Mouse (Mus musculus) ZHBTc4 (cell line): Measurements from ENCODE around the gene Tipin.

Source experiments
- DNase-seq: peaks from one replicate; pipeline ENCODE4 v3.0.0-alpha.2; 2011; ENCODE audit warnings: low read depth, low spot score

Gene Tipin

DNA sequence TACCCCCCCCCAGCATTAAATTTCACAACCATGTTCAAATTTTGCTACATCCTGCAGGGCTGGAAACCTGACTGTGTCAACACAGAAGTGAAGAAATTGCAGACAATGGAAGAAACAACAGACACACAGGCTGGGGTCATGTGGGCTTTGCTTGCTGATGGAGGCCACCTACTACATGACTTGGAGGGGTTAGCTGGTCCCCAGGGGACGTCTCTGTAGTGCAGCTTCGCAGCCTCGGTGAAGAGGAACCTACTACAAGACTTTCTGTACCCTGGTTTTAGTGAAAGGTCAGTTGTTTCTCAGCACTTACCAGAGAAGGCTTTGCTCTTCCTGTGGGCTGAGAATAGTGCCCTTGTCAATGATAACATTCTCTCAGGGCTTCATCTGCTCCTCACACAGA, 10.1 kb upstream of the Tipin start:
- no peak for DNase-seq

DNA sequence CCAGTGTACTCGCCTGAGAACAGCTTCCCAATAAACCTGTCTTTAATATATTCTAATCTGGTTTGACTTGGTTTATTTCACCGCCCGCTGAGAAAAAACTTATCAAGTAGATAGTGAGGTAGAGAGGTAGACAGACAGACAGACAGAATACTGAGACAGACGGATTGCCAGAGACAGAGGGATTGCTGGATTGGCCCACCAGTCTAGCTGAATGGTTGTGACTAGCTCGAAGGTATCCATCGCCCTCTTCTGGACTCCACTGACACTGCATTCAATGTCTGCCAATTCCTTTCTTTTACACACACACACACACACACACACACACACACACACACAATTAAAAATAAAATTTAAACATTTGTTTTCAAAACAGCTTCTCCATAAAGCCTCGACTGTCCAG, 8.8 kb upstream of the Tipin start:
- peak; percentile 90 for DNase-seq

DNA sequence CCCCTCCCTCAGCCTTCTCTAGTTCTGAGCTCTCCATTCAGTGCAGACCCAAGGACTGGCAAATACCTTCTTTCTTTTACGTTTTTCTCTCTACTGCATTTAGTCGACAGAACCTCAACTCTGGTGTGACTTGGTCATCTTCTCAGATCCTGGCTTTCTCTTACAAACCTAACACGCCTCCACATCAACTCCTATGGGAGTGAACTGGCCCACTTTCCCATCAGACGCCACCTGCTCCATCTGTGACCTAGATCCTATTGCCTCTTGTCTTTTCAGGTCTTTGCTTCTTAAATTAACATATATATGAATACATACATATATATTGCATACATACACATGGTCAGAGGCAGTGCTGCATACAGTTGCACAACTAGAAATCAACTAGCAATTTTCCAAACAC, 7.6 kb upstream of the Tipin start:
- DNase-seq = no peak

- no peak for DNase-seq
These were observed 7.1 kb upstream of the Tipin start for GRCm38 (mm10) chr9:64274291-64274690.

DNA sequence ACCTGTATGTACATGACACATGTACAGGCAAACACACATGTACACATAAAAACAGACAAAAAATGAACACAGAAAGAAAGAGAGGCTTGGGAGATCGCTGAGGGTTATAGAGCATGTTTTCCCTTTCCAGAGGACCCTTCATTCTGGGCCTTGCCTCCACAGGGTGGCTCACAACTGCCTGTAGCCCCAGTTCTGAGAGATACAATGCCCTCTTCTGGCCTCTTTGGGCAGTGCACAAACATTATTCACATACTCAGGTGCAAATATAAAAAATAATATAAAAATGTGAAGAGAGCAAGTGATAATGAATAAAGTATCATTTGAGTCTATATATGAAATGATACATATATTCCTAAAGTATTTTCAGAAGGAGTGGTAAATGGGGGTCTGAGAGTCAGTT, 6.5 kb upstream of the Tipin start:
- DNase-seq = peak; percentile 79

- DNase-seq = peak; percentile 79
These were observed 3.7 kb upstream of the Tipin start for GRCm38 (mm10) chr9:64277706-64278105.

DNA sequence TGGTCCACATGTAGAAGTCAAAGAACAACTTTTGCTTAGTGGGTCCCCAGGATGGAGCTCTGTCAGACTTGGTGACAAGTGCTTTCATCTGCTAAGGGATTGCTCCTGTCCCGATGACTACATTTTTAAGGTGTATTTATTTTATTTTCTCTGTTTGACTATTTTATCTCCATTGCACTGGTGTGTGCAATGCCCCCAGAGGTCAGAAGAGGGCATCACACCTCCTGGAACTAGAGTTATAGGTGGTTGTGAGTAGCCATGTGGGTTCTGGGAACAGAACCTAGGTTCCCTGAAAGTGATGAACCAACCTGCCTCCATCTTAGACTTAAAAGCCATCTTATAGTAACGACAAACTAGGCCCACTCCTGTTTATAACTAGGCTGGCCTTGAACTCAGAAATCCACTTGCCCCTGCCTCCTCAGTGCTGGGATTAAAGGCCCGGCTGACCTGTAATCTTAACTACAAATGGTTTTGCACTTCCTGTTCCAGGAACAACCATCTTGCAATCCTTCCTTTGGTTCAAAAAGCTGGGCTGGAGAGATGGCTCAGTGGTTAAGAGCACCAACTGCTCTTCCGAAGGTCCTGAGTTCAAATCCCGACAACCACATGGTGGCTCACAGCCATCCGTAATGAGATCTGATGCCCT, 2.6 kb upstream of the Tipin start:
- peak; percentile 68 for DNase-seq

- no peak for DNase-seq
These were observed 399 bp downstream of the Tipin start for GRCm38 (mm10) chr9:64281781-64282178.

GRCm38 (mm10) chr9:64282404-64282987, 1.1 kb downstream of the Tipin start:
- no peak for DNase-seq

GRCm38 (mm10) chr9:64303086-64303485, 21.7 kb downstream of the Tipin start:
- peak; percentile 46 for DNase-seq

GRCm38 (mm10) chr9:64306476-64307312, 25.3 kb downstream of the Tipin start:
- peak; percentile 49 for DNase-seq

- peak; percentile 79 for DNase-seq
These were observed 29.8 kb downstream of the Tipin start for GRCm38 (mm10) chr9:64310996-64311785.

DNA sequence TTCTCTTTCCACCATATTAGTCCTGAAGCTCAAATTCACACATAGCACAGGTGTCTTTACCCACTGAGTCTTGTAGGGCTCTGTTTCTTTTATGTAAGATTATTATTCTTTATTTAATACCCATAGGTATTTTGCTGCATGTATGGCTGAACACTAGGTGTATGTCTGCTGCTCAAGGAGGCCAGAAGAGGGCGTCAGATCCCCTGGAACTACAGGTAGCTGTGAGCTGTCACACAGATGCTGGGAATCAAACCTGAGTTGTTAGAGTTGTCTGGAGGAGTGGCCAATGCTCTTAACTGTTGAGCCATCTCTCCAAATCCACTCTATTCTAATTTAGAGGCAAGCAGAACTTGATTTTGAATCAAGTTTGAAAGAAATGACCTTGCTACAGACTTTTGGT, 30.7 kb downstream of the Tipin start:
- DNase-seq = peak; percentile 40

GRCm38 (mm10) chr9:64314696-64315095, 33.3 kb downstream of the Tipin start:
- DNase-seq = no peak

DNA sequence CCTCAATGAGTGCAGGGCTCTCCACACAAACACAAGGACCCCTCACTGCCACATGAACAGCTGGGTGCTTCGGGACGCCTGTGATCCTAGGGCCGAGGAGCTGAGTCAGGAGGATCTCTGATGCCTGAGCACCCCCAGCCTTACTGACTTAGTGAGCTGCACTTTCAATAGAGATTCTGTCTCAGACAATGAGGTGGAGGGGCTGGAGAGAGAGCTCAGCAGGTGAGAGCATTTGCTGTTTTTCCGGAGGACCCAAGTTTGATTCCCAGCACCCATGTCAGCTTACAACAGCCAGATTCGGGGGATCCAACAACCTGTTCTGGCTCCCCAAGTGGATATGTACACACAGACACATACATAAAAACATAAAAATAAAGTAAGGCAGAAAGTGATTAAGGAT, 35.6 kb downstream of the Tipin start:
- no peak for DNase-seq

DNA sequence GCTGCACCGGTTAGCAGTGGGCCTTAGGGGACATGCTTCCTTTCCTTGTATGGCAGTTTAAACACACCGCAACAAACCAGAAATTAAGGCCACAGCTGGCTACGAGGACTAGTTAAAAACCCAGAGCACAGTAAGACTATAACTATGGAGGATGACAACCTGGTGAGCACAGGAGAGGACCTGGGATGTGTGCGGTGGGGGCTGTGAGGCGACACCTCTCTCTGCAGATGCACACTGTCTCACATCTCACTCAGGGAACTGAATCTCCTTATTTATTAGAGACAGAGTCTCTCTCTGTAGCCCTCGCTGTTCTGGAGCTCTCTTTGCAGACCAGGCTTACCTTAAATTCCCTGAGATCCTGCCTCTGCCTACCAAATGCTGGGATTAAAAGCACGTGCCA, 42.6 kb downstream of the Tipin start:
- no peak for DNase-seq

GRCm38 (mm10) chr9:64335825-64336224, 54.4 kb downstream of the Tipin start:
- peak; percentile 55 for DNase-seq

GRCm38 (mm10) chr9:64339361-64339760, 58.0 kb downstream of the Tipin start:
- DNase-seq = peak; percentile 60

- peak; percentile 83 for DNase-seq
These were observed 59.2 kb downstream of the Tipin start for GRCm38 (mm10) chr9:64340351-64341253.

DNA sequence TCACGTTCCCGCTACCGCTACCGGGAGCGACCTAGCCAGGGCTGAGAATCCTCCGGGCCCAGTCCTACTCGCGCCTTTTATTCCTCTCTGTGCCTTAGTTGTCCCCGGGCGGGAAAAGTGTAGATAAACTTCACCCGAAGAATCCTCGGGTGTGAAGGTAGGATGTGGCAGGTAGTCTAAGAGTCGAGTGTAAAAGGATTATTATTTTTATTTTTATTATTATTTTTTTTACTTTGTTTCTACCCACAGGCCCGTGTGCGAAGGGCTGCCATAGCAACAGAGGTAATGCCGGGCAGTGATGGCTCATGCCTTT, 59.8 kb downstream of the Tipin start, which contains the start of gene Dis3l:
TSS of gene Dis3l (minus strand) at position 35 of the 313 bp plus-strand sequence.
- no peak for DNase-seq

DNA sequence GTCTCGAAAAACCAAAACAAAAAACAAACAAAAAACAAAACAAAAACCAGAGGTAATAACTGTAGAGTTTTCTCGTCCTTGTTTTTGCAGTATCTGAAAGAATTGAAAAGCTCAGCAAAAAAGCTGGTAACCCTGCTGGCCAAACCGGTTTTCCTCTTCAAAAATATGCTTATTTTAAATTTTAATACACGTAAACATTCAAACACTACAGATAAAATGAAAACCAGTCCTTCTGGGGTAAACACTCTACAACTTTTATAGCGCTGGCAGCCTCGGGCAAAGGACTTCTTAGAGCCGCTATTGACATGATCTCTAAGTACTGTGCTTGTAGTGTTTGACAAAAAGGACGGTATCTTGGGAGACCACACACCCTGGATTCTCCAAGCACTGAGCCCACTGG, 60.3 kb downstream of the Tipin start:
- DNase-seq = no peak
